Mouse (Mus musculus) ES-E14 (cell line): ENCODE measurements around the gene Arhgef11. TPM values are rescaled to one million over a fixed set of nuclear protein-coding genes. Genes with fewer than 3 reads are reported as not detected.
A peak's percentile ranks its signal among the peaks of the same experiment; 100 is the strongest.

Experiments
- DNase-seq: peaks from one replicate; pipeline ENCODE4 v3.0.0-alpha.2; 2013; ENCODE audit warnings: low read depth, low spot score
- H3K27ac ChIP-seq: 2 replicates; pipeline ENCODE4 v1.5.1; 2012; ENCODE audit warnings: low read depth, mild to moderate bottlenecking, low read length, moderate library complexity, mixed read lengths; ENCODE audit not compliant: poor library complexity, insufficient read depth, severe bottlenecking
- H3K36me3 ChIP-seq: 2 replicates; pipeline ENCODE4 v1.6.1; 2012; ENCODE audit warnings: mild to moderate bottlenecking, low read length, moderate library complexity, mixed read lengths; ENCODE audit not compliant: control insufficient read depth, poor library complexity, insufficient read depth, severe bottlenecking
- H3K4me1 ChIP-seq, 2 experiments: fragments of 150-350 bp in 1 of 2; sonication (generic) in 1 of 2; 2 replicates each; pipeline ENCODE4 v1.6.1; 2012; ENCODE audit warnings: low read length in 2 of 2, mild to moderate bottlenecking in 1 of 2, mixed read lengths in 1 of 2; ENCODE audit not compliant: control insufficient read depth in 2 of 2, insufficient read depth in 2 of 2, poor library complexity in 1 of 2
- H3K4me3 ChIP-seq, 2 experiments: fragments of 150-350 bp in 1 of 2; sonication (generic) in 1 of 2; 2 replicates each; pipeline ENCODE4 v1.5.1; 2012; ENCODE audit warnings: low read length in 2 of 2, low read depth in 1 of 2, mild to moderate bottlenecking in 1 of 2, mixed read lengths in 1 of 2; ENCODE audit not compliant: insufficient read depth in 1 of 2, poor library complexity in 1 of 2, severe bottlenecking in 1 of 2
- H3K9ac ChIP-seq: 2 replicates; pipeline ENCODE4 v1.6.1; 2012; ENCODE audit warnings: low read depth, mild to moderate bottlenecking, low read length, mixed read lengths; ENCODE audit not compliant: poor library complexity, insufficient read depth, severe bottlenecking
- H3K9me3 ChIP-seq: fragments of 150-350 bp; sonication (generic); 2 replicates; pipeline ENCODE4 v1.6.1; 2012; ENCODE audit warnings: low read depth, mild to moderate bottlenecking, low read length; ENCODE audit not compliant: control insufficient read depth, insufficient read depth
- CHD2 ChIP-seq: IDR thresholded peaks from 2 replicates; pipeline ENCODE4 v1.6.1; 2014; ENCODE audit warnings: mild to moderate bottlenecking, low read depth, low read length, inconsistent platforms
- HCFC1 ChIP-seq: IDR thresholded peaks from 2 replicates; pipeline ENCODE4 v1.6.1; 2012; ENCODE audit warnings: low read length, inconsistent platforms, borderline replicate concordance; ENCODE audit not compliant: insufficient read depth
- MAFK ChIP-seq: IDR thresholded peaks from 2 replicates; pipeline ENCODE4 v1.6.1; 2014; ENCODE audit warnings: mild to moderate bottlenecking, low read depth, low read length, inconsistent platforms; ENCODE audit not compliant: insufficient read depth
- ZC3H11A ChIP-seq: IDR thresholded peaks from 2 replicates; pipeline ENCODE4 v1.6.1; 2012; ENCODE audit warnings: low read depth, mild to moderate bottlenecking, inconsistent platforms, low read length, borderline replicate concordance
- ZNF384 ChIP-seq: IDR thresholded peaks from 2 replicates; pipeline ENCODE4 v1.6.1; 2012; ENCODE audit warnings: low read depth, low read length, inconsistent platforms
- in situ Hi-C, 2 experiments: fragments of 600-800 bp; cut with MboI; formaldehyde crosslinking; loops; one replicate each; pipeline ENCODE4 v1.15.1; 2025; ENCODE audit warnings: low sequenced_read_pairs in 2 of 2, inconsistent platforms in 1 of 2; ENCODE audit not compliant: unreplicated experiment in 2 of 2
- total RNA-seq: library from RNA; depleted of rRNA; stranded (reverse); fragments of 300-350 nt; gene quantifications from 2 replicates; pipeline ENCODE4 v1.2.3, GENCODE M21; 2012

Gene Arhgef11
- total RNA-seq, 1 experiment, result 14.1 TPM

DNA sequence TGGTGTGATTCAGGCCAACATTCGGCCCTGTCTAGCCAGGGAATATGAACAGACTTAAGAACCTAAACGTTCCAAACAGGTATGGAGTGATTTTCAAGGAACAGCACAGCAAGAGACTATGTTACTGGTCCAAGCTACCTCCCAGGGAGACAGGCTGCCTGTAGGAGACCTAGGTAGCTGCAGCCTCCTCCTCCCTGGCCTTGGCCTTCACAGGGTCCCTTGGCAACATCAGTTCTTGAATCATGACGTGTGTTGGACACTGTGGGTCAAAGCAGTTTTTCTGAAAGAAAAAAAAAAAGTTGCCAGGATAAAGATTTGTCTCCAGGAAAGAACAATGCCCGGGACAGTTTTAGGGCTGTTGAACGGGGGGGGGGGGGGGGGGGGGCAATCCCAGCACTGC lies 121.5 kb downstream of the Arhgef11 start:
- DNase-seq, result no peak
- no peak overlapping the region for H3K9ac ChIP-seq
- in situ Hi-C loops, result no loop called here
- TF ChIP-seq HCFC1, result no peak
- no peak for TF ChIP-seq ZC3H11A
- no peak for TF ChIP-seq CHD2
- no peak for TF ChIP-seq MAFK
- no peak for TF ChIP-seq ZNF384
- no peak overlapping the region for H3K27ac ChIP-seq
- peaks cover 13% of the 10 kb centered on the region; the same call in 1 of the 2 replicates for H3K36me3 ChIP-seq
- H3K9me3 ChIP-seq, result no peaks in the 10 kb centered on the region
- no peak overlapping the region for H3K4me3 ChIP-seq
- H3K4me1 ChIP-seq, result no peaks in the 10 kb centered on the region; a peak in 1 of 4 replicates

GRCm38 (mm10) chr3:87742013-87742412 lies 124.7 kb downstream of the Arhgef11 start:
- no peak overlapping the region for H3K9ac ChIP-seq
- DNase-seq, result no peak
- no peak overlapping the region for H3K27ac ChIP-seq
- H3K4me1 ChIP-seq, result no peaks in the 10 kb centered on the region; a peak in 1 of 4 replicates
- no peak overlapping the region for H3K4me3 ChIP-seq
- no peaks in the 10 kb centered on the region for H3K9me3 ChIP-seq
- H3K36me3 ChIP-seq, result peaks cover 4% of the 10 kb centered on the region; the same call in 1 of the 2 replicates
- TF ChIP-seq CHD2 (no peak), ZNF384 (no peak), HCFC1 (no peak), ZC3H11A (no peak), MAFK (no peak)
- in situ Hi-C loops, result no loop called here

DNA sequence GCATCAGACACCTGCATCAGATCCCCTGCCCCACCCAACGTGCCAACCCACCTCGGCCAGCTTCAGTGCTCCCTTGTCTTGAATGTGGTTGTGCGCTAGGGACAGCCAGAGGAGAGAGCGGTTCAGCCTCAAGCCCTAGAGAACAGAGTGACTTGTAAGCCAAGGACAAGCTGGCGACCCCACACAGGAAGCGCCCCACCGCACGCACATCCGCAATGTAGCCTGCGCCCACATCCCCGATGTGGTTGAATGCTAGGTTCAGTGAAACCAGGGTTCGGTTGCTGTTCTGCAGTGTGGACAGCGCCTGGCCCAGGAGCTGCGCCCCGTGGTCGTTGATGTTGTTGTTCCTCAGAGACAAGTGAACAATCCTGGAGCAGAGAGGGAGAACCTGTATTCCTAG lies 125.4 kb downstream of the Arhgef11 start:
- Histone ChIP-seq H3K9me3 (no peaks in the 10 kb centered on the region), H3K9ac (no peak overlapping the region), H3K4me1 (no peaks in the 10 kb centered on the region; a peak in 1 of 4 replicates), H3K27ac (no peak overlapping the region), H3K36me3 (peaks cover 2% of the 10 kb centered on the region; the same call in 1 of the 2 replicates), H3K4me3 (peak overlapping the region; percentile 16 to 26; a peak in 1 of 4 replicates)
- in situ Hi-C loops, result no loop called here
- TF ChIP-seq ZC3H11A (no peak), HCFC1 (no peak), ZNF384 (no peak), CHD2 (no peak), MAFK (no peak)
- DNase-seq, result no peak

GRCm38 (mm10) chr3:87743927-87744326 lies 126.6 kb downstream of the Arhgef11 start:
- in situ Hi-C loops, result no loop called here
- no peak overlapping the region for H3K4me3 ChIP-seq

More at GRCm38 (mm10) chr3:87743927-87744326, 126.6 kb downstream of the Arhgef11 start:
- no peak overlapping the region for H3K9ac ChIP-seq
- H3K36me3 ChIP-seq, result no peaks in the 10 kb centered on the region
- H3K9me3 ChIP-seq, result no peaks in the 10 kb centered on the region
- no peak overlapping the region for H3K27ac ChIP-seq
- H3K4me1 ChIP-seq, result peaks cover 0 to 2% of the 10 kb centered on the region in 2 experiments; a peak in 1 of 4 replicates
- TF ChIP-seq CHD2, result no peak
- no peak for TF ChIP-seq ZNF384
- no peak for TF ChIP-seq HCFC1
- TF ChIP-seq MAFK, result no peak
- TF ChIP-seq ZC3H11A, result no peak
- no peak for DNase-seq
